Mouse (Mus musculus) adrenal gland, adult 2 months (tissue): ENCODE results near the gene Glt8d1. TPM values are rescaled to one million over a fixed set of nuclear protein-coding genes. Genes with fewer than 3 reads are reported as not detected.
A peak's percentile ranks its signal among the peaks of the same experiment; 100 is the strongest.

ENCODE experiments used
- DNase-seq: peaks from one replicate; pipeline ENCODE4 v3.0.0; 2021
- long read RNA-seq: library from polyadenylated mRNA; stranded (forward); transcript quantifications from one replicate; pipeline ENCODE4 v2.0.0, GENCODE M21; 2021
- polyA plus RNA-seq: library from polyadenylated mRNA; depleted of rRNA; stranded (reverse); fragments of >200 nt; gene quantifications from 2 replicates; pipeline ENCODE4 v1.2.3, GENCODE M21; 2012; rRNA removed
- total RNA-seq, 2 experiments: library from RNA; stranded (reverse); gene quantifications; 2 replicates each; pipeline ENCODE4 v1.2.3; 2021

Glt8d1 gene
- total RNA-seq (10 to 100 TPM; 40.9 to 50.7 TPM), polyA plus RNA-seq (17.7 and 23.3 TPM in 2 replicates)
- long read RNA-seq, transcript Glt8d1-201 (10 exons, 2,018 nt), result minor isoform, 12 of 51 reads
- long read RNA-seq, transcript Glt8d1-202 (10 exons, 1,498 nt), result major isoform, 14 of 51 reads
- long read RNA-seq, partial matches to known transcripts, result 2 of 51 reads
- long read RNA-seq, other reads (novel, unspliced or antisense), result 22 of 51 reads

GRCm38 (mm10) chr14:31001307-31002205 lies at the start of gene Glt8d1, which contains the start of gene Spcs1:
Gene Glt8d1 (plus strand): TSS chr14:31001400.
Gene Spcs1 (minus strand): TSS chr14:31001672.
- DNase-seq, result peak; percentile 94

- DNase-seq, result no peak
Measured at GRCm38 (mm10) chr14:30958517-30958916, 42.7 kb upstream of the Glt8d1 start.

GRCm38 (mm10) chr14:30959031-30959430 lies 42.2 kb upstream of the Glt8d1 start:
- DNase-seq, result no peak

GRCm38 (mm10) chr14:30960366-30960765 lies 40.8 kb upstream of the Glt8d1 start:
- DNase-seq, result no peak

- peak; percentile 53 for DNase-seq
Measured at GRCm38 (mm10) chr14:30974204-30974603, 27.0 kb upstream of the Glt8d1 start.

- no peak for DNase-seq
Measured at GRCm38 (mm10) chr14:30976222-30976621, 25.0 kb upstream of the Glt8d1 start.

GRCm38 (mm10) chr14:30996417-30996816 lies 4.8 kb upstream of the Glt8d1 start:
- DNase-seq, result no peak

GRCm38 (mm10) chr14:31000356-31000755 lies 844 bp upstream of the Glt8d1 start:
- no peak for DNase-seq

- no peak for DNase-seq
Measured at GRCm38 (mm10) chr14:31000816-31001306, 339 bp upstream of the Glt8d1 start.

GRCm38 (mm10) chr14:31004527-31004926 lies 3.3 kb downstream of the Glt8d1 start:
- DNase-seq, result no peak

GRCm38 (mm10) chr14:31006779-31007178 lies 5.6 kb downstream of the Glt8d1 start:
- no peak for DNase-seq

- DNase-seq, result no peak
Measured at GRCm38 (mm10) chr14:31011588-31011987, 10.4 kb downstream of the Glt8d1 start.

- DNase-seq, result no peak
Measured at GRCm38 (mm10) chr14:31013928-31014327, 12.7 kb downstream of the Glt8d1 start.

- DNase-seq, result no peak
Measured at GRCm38 (mm10) chr14:31016063-31016462, 14.9 kb downstream of the Glt8d1 start.

- peak; percentile 42 for DNase-seq
Measured at GRCm38 (mm10) chr14:31017854-31018253, 16.7 kb downstream of the Glt8d1 start.

GRCm38 (mm10) chr14:31018860-31019291 lies 17.7 kb downstream of the Glt8d1 start, which contains the start of the genes Pbrm1 and Gnl3:
Gene Pbrm1 (plus strand): TSS chr14:31019138.
Gene Gnl3 (minus strand): TSS chr14:31019152.
- DNase-seq, result peak; percentile 98

- no peak for DNase-seq
Measured at GRCm38 (mm10) chr14:31019331-31020205, 18.4 kb downstream of the Glt8d1 start.

GRCm38 (mm10) chr14:31022579-31022978 lies 21.4 kb downstream of the Glt8d1 start:
- DNase-seq, result no peak

GRCm38 (mm10) chr14:31025785-31026184 lies 24.6 kb downstream of the Glt8d1 start:
- DNase-seq, result no peak

- DNase-seq, result no peak
Measured at GRCm38 (mm10) chr14:31045296-31045695, 44.1 kb downstream of the Glt8d1 start.

GRCm38 (mm10) chr14:31045817-31046216 lies 44.6 kb downstream of the Glt8d1 start:
- no peak for DNase-seq
